Mouse (Mus musculus) midbrain, embryonic 13.5 days (tissue): ENCODE measurements at regions not wholly inside any gene's neighbourhood (a gene's known extent, or its start where the extent isn't known, plus 50 kb on each side); places are given as distances from the start of the nearest gene placed in this dataset.
"Not testable (repeated sequence)": the region's sequence is repeated elsewhere in the genome, so short reads cannot be mapped to it uniquely, and the experiment has no call there.

ENCODE experiments used
- ATAC-seq: fragments of 200-750 bp; cut with Nextera tagmentation; 2 replicates; pipeline ENCODE4 v1.8.0; 2017; ENCODE audit warnings: mild to moderate bottlenecking, moderate TSS enrichment, moderate library complexity
- H3K27ac ChIP-seq: fragments of 300-500 bp; sonication (generic); 2 replicates; pipeline ENCODE4 v1.5.1; 2015; ENCODE audit warnings: inconsistent platforms, mild to moderate bottlenecking, moderate library complexity
- H3K27me3 ChIP-seq: fragments of 300-500 bp; sonication (generic); 2 replicates; pipeline ENCODE4 v1.6.1; 2015; ENCODE audit warnings: mild to moderate bottlenecking, inconsistent platforms
- H3K36me3 ChIP-seq: fragments of 300-500 bp; sonication (generic); 2 replicates; pipeline ENCODE4 v1.6.1; 2015; ENCODE audit warnings: mild to moderate bottlenecking, inconsistent platforms
- H3K4me1 ChIP-seq: fragments of 300-500 bp; sonication (generic); replicated peaks from 2 replicates; pipeline ENCODE4 v1.6.1; 2015; ENCODE audit warnings: inconsistent platforms
- H3K4me2 ChIP-seq: fragments of 300-500 bp; sonication (generic); replicated peaks from 2 replicates; pipeline ENCODE4 v1.6.1; 2015; ENCODE audit warnings: moderate library complexity, mild to moderate bottlenecking, inconsistent platforms
- H3K4me3 ChIP-seq: fragments of 300-500 bp; sonication (generic); replicated peaks from 2 replicates; pipeline ENCODE4 v1.5.1; 2015; ENCODE audit warnings: mild to moderate bottlenecking, inconsistent platforms
- H3K9ac ChIP-seq: fragments of 300-500 bp; sonication (generic); replicated peaks from 2 replicates; pipeline ENCODE4 v1.6.1; 2015; ENCODE audit warnings: mild to moderate bottlenecking, inconsistent platforms
- H3K9me3 ChIP-seq: fragments of 300-500 bp; sonication (generic); 2 replicates; pipeline ENCODE4 v1.6.1; 2016; ENCODE audit warnings: mild to moderate bottlenecking, inconsistent platforms
- WGBS: fragments of 180-500 bp; shearing (Covaris S2); methylation state at CpG from one replicate; pipeline ENCODE4 v1.1.7; 2015; 5-methylcytosine and 5-hydroxymethylcytosine counted together

GRCm38 (mm10) chr4:81540496-81540895 is 97.9 kb upstream of the Mpdz start:
- H3K4me1 ChIP-seq = no peaks in the 10 kb centered on the region
- no peak overlapping the region for H3K4me2 ChIP-seq
- H3K4me3 ChIP-seq = no peak overlapping the region
- no peaks in the 10 kb centered on the region for H3K9me3 ChIP-seq
- no peaks in the 10 kb centered on the region for H3K36me3 ChIP-seq
- no peak for ATAC-seq
- H3K9ac ChIP-seq = no peak overlapping the region
- no peaks in the 10 kb centered on the region for H3K27me3 ChIP-seq
- no peak overlapping the region for H3K27ac ChIP-seq

DNA sequence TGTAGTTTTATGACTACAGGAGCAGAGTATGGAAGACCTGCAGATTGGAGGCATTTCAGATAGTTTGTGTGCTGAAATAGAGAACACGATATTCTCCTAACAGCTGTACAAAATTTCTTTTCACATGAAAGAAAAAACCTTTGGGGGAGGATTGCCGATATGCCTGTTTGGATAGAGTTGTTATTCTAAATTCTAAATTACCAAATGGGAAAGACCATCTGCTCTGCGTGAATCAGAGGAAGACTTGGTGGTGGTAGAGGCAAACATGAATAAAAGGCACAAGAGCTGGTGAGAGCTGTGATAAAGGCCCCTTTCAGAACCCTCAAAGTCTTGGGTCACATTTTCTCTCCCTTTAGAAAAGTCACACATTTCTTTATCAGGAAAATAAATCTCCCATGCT is 96.9 kb upstream of the Mpdz start:
- H3K27ac ChIP-seq = no peak overlapping the region
- H3K36me3 ChIP-seq = no peaks in the 10 kb centered on the region
- H3K4me3 ChIP-seq = no peak overlapping the region
- no peak overlapping the region for H3K4me2 ChIP-seq
- no peaks in the 10 kb centered on the region for H3K9me3 ChIP-seq
- WGBS = 72% methylated on average over 3 of the region's 3 CpGs
- H3K9ac ChIP-seq = no peak overlapping the region
- no peaks in the 10 kb centered on the region for H3K4me1 ChIP-seq
- no peaks in the 10 kb centered on the region for H3K27me3 ChIP-seq
- ATAC-seq = no peak

DNA sequence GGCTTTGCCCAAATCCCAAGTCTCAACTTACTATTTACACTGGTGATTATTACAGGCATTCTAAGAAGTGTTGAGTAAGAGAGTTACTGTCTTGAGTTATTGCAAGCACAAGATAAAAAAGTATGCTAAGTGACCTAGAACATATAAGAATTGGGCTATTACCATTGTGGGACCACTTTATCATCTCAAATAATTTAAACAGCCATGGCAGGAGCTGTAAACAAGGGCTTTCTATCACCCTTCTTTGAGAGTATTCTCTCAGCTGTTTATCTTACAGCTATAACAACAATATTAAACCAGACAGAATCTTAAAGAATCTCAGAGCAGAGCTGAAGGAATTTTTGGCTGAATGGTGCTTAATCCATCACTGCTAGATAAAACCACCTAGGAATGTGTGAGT is 94.2 kb upstream of the Mpdz start:
- Histone ChIP-seq H3K27ac (no peak overlapping the region), H3K4me2 (no peak overlapping the region), H3K4me3 (no peak overlapping the region), H3K4me1 (no peaks in the 10 kb centered on the region), H3K36me3 (no peaks in the 10 kb centered on the region), H3K9me3 (no peaks in the 10 kb centered on the region), H3K27me3 (no peaks in the 10 kb centered on the region), H3K9ac (no peak overlapping the region)
- no peak for ATAC-seq

GRCm38 (mm10) chr4:81530546-81530945 is 87.9 kb upstream of the Mpdz start:
- no peak overlapping the region for H3K9ac ChIP-seq
- no peak overlapping the region for H3K4me2 ChIP-seq
- no peaks in the 10 kb centered on the region for H3K4me1 ChIP-seq
- H3K9me3 ChIP-seq = no peaks in the 10 kb centered on the region
- no peak overlapping the region for H3K4me3 ChIP-seq
- no peaks in the 10 kb centered on the region for H3K36me3 ChIP-seq
- no peak overlapping the region for H3K27ac ChIP-seq
- H3K27me3 ChIP-seq = no peaks in the 10 kb centered on the region
- 92% methylated on average over 2 of the region's 2 CpGs for WGBS
- no peak for ATAC-seq

DNA sequence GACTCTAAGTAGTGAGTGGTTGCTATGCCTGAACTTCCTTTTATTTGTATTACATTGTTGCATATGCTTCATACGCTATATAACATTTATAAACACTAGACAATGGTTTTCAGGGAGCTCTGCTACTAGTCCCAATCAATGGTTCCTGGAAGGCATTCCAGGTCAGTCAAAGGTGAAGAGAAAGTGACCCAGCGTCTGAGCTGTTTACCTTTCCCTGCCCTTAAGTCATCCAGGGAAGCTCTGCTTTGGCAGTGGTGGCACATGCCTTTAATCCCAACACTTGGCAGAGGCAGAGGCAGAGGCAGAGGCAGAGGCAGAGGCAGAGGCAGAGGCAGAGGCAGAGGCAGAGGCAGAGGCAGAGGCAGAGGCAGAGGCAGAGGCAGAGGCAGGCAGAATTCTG is 76.5 kb upstream of the Mpdz start:
- not testable (repeated sequence) for H3K27ac ChIP-seq, H3K4me3 ChIP-seq, H3K9ac ChIP-seq, H3K36me3 ChIP-seq, ATAC-seq, H3K9me3 ChIP-seq, H3K27me3 ChIP-seq, H3K4me1 ChIP-seq, H3K4me2 ChIP-seq
- 85% methylated on average over 2 of the region's 2 CpGs for WGBS

DNA sequence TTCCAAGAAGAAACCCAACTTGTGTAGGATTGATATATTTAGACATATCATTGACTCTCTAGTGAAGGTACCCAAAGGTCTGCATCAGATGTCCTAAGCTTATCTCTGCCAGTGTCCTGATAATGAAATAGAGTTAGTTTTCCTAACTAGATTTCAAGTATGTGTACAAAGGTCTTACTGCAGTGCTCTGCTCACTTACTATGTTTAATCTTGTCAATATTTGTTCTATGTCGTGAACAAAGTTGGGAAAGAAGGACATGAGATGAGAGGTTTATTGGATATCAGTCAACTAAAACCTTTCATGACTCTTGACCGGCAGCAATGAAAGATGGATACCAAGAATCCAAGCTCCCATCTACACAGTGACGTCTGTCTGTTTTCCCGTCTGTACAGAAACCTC is 71.9 kb upstream of the Mpdz start:
- Histone ChIP-seq H3K27ac (no peak overlapping the region), H3K4me2 (no peak overlapping the region), H3K9ac (no peak overlapping the region), H3K27me3 (no peaks in the 10 kb centered on the region), H3K9me3 (no peaks in the 10 kb centered on the region), H3K36me3 (no peaks in the 10 kb centered on the region), H3K4me1 (no peaks in the 10 kb centered on the region), H3K4me3 (no peak overlapping the region)
- ATAC-seq = no peak
- WGBS = 89% methylated on average over 4 of the region's 4 CpGs

- no peak overlapping the region for H3K4me3 ChIP-seq
- no peak for ATAC-seq
- no peaks in the 10 kb centered on the region for H3K36me3 ChIP-seq
- no peak overlapping the region for H3K4me2 ChIP-seq
- H3K9ac ChIP-seq = no peak overlapping the region
- no peaks in the 10 kb centered on the region for H3K9me3 ChIP-seq
- no peaks in the 10 kb centered on the region for H3K27me3 ChIP-seq
- H3K4me1 ChIP-seq = no peaks in the 10 kb centered on the region
- no peak overlapping the region for H3K27ac ChIP-seq
- 35% methylated on average over 3 of the region's 3 CpGs for WGBS
Observed at GRCm38 (mm10) chr4:81512396-81512795, 69.8 kb upstream of the Mpdz start.

DNA sequence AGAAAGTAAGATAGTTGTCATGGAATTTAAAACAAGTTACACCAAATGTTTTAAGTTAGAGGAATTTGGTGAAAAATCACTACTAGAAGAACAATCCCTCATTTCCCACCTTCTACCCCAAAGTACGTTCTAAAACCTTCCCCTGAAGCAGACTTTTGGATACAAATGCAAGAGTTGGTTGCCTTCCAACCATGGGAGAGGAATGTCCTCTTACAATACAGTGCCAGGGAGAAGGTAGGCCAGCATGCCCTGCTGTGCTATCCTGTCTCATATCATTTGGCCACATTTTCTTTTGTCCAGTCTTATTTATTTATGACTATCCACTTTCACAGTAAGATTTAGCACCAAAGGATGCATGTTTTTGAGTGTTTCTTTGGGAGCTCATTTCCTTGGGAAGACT is 66.2 kb upstream of the Mpdz start:
- ATAC-seq = no peak
- no peak overlapping the region for H3K27ac ChIP-seq
- H3K9ac ChIP-seq = no peak overlapping the region
- no peaks in the 10 kb centered on the region for H3K27me3 ChIP-seq
- no peaks in the 10 kb centered on the region for H3K36me3 ChIP-seq
- 87% methylated on average over 1 of the region's 1 CpGs for WGBS
- H3K4me3 ChIP-seq = no peak overlapping the region
- H3K4me2 ChIP-seq = no peak overlapping the region
- H3K9me3 ChIP-seq = no peaks in the 10 kb centered on the region
- no peaks in the 10 kb centered on the region for H3K4me1 ChIP-seq

DNA sequence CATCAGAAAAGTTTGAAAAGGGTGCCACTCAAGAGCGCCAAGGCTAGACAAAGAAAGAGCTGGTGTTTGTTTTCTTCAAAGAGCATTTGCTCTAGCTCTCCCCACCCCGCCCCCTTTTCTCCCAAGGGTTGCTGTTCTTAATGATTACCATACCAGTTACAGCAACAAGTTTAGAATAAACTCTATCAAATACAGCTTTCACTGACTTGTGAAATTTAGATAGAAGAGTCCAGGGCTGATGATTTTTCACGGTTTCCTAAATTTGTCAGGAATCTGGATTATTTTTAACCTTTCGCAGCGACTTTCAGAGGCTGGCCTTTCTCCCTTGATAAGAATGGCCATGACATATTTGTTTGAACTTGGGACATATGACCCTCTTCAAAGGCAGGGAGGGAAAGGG is 64.2 kb upstream of the Mpdz start:
- 93% methylated on average over 5 of the region's 5 CpGs for WGBS
- Histone ChIP-seq H3K36me3 (no peaks in the 10 kb centered on the region), H3K9ac (no peak overlapping the region), H3K4me2 (no peak overlapping the region), H3K27ac (no peak overlapping the region), H3K9me3 (no peaks in the 10 kb centered on the region), H3K4me3 (no peak overlapping the region), H3K27me3 (no peaks in the 10 kb centered on the region), H3K4me1 (no peaks in the 10 kb centered on the region)
- ATAC-seq = no peak

- no peak overlapping the region for H3K9ac ChIP-seq
- H3K4me1 ChIP-seq = no peaks in the 10 kb centered on the region
- no peak for ATAC-seq
- no peaks in the 10 kb centered on the region for H3K36me3 ChIP-seq
- H3K9me3 ChIP-seq = no peaks in the 10 kb centered on the region
- 94% methylated on average over 6 of the region's 6 CpGs for WGBS
- H3K4me3 ChIP-seq = no peak overlapping the region
- no peaks in the 10 kb centered on the region for H3K27me3 ChIP-seq
- H3K4me2 ChIP-seq = no peak overlapping the region
- H3K27ac ChIP-seq = no peak overlapping the region
Observed at GRCm38 (mm10) chr4:81506306-81506705, 63.7 kb upstream of the Mpdz start.

- H3K4me1 ChIP-seq = no peaks in the 10 kb centered on the region
- no peaks in the 10 kb centered on the region for H3K36me3 ChIP-seq
- no peak overlapping the region for H3K4me3 ChIP-seq
- no peak for ATAC-seq
- H3K9ac ChIP-seq = no peak overlapping the region
- H3K27me3 ChIP-seq = no peaks in the 10 kb centered on the region
- WGBS = 75% methylated on average over 3 of the region's 3 CpGs
- H3K9me3 ChIP-seq = no peaks in the 10 kb centered on the region
- H3K27ac ChIP-seq = no peak overlapping the region
- H3K4me2 ChIP-seq = no peak overlapping the region
Observed at GRCm38 (mm10) chr4:81505096-81505495, 62.5 kb upstream of the Mpdz start.

DNA sequence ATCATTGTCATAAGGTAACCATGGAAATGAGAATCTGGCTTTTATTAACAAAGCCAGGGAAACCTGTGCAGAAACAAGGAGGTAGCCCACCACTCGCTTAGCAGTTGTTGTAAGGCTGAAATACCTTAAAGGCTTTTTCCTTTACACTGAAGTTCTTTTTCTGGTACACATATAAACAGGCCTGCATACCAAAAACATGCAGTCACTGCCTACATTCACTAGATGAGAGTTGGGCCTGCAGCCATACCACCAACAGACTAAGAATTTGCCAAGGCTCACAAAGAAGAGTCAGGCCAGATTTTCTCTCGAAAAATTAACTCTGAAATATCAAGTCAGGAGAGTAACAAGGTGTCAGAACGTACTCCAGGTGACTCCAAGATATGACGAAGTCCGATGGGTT is 61.3 kb upstream of the Mpdz start:
- Histone ChIP-seq H3K9ac (no peak overlapping the region), H3K27me3 (no peaks in the 10 kb centered on the region), H3K9me3 (no peaks in the 10 kb centered on the region), H3K4me3 (no peak overlapping the region), H3K4me2 (no peak overlapping the region), H3K4me1 (no peaks in the 10 kb centered on the region), H3K36me3 (no peaks in the 10 kb centered on the region), H3K27ac (no peak overlapping the region)
- ATAC-seq = no peak
- 85% methylated on average over 5 of the region's 5 CpGs for WGBS

- Histone ChIP-seq H3K9ac (no peak overlapping the region), H3K9me3 (no peaks in the 10 kb centered on the region), H3K4me2 (no peak overlapping the region), H3K36me3 (no peaks in the 10 kb centered on the region), H3K27ac (no peak overlapping the region), H3K4me3 (no peak overlapping the region), H3K27me3 (no peaks in the 10 kb centered on the region), H3K4me1 (no peaks in the 10 kb centered on the region)
- ATAC-seq = no peak
- 84% methylated on average over 5 of the region's 5 CpGs for WGBS
Observed at GRCm38 (mm10) chr4:81501802-81502201, 59.2 kb upstream of the Mpdz start.

GRCm38 (mm10) chr4:81498133-81498532 is 55.5 kb upstream of the Mpdz start:
- WGBS = 54% methylated on average over 2 of the region's 2 CpGs
- no peak for ATAC-seq
- no peak overlapping the region for H3K4me2 ChIP-seq

More at GRCm38 (mm10) chr4:81498133-81498532, 55.5 kb upstream of the Mpdz start:
- Histone ChIP-seq H3K27ac (no peak overlapping the region), H3K9me3 (no peaks in the 10 kb centered on the region), H3K9ac (no peak overlapping the region), H3K27me3 (no peaks in the 10 kb centered on the region), H3K4me3 (no peak overlapping the region), H3K36me3 (no peaks in the 10 kb centered on the region), H3K4me1 (no peaks in the 10 kb centered on the region)
